ENCODE assay signal across 10 mouse cellular contexts in the genomic region with DNA sequence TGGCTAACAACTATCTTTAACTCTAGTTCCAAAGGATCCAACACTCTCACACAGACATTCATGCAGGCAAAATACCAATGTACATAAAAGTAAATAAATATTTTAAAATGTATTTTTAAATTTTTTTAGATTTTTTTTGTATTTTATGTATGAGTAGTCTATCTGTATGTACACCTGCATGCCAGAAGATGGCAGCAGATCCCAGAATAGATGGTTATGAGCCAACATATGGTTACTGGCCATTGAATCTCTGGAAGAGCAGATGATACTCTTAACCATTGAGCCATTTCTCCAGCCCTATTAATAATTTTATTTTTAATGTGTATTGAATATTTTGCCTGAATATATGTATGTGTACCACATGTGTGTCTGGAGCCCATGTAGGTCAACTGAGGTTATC. TPM values are rescaled to one million over a fixed set of nuclear protein-coding genes. Genes with fewer than 3 reads are reported as not detected.
DNase-seq lines count a peak whose midpoint lies in the region; ATAC-seq and TF ChIP-seq lines count a peak whose summit lies in the region.
"Had no signal": no experiment of that assay in that cellular context is flagged by ENCODE, and none has a peak within 500 bp of the region (broad histone marks: within the 10 kb centered on the region; RNA-seq: fewer than 3 reads in every experiment).

No protein-coding gene starts in this region.

- DNase-seq in heart, adult 8-10 months (ENCODE audit: low spot score) = peak; percentile 40
- no peak for DNase-seq in heart, adult 11 months
- peak; percentile 44 for DNase-seq in thymus, adult 2 months
- DNase-seq in thymus, adult 18-20 months = no peak
- DNase-seq in lung, postnatal 0 days (ENCODE audit: low spot score) = peak; percentile 88
- no peak for DNase-seq in layer of hippocampus, adult 11-12 months (ENCODE audit: low spot score)
- DNase-seq in ovary, postnatal 10 days (ENCODE audit: low spot score) = no peak

- no peak for TF ChIP-seq EP300 in lung, postnatal 0 days (IDR thresholded peaks at IDR 0.05)

- no peak overlapping the region for H3K9ac ChIP-seq in lung, postnatal 0 days (replicated peaks; ENCODE audit: low read depth)
- H3K9ac ChIP-seq: embryonic facial prominence, embryonic 12.5 days; liver, embryonic 15.5 days had no signal

- H3K4me3 ChIP-seq in thymus, adult 2 months (ENCODE audit: control insufficient read depth, insufficient read depth, low read length) = no peak overlapping the region
- H3K4me3 ChIP-seq in lung, postnatal 0 days (ENCODE audit: low read depth, low read length) = no peak overlapping the region
- H3K4me3 ChIP-seq: embryonic facial prominence, embryonic 12.5 days; liver, embryonic 15.5 days had no signal

- H3K27me3 ChIP-seq in thymus, adult 2 months (ENCODE audit: control insufficient read depth, insufficient read depth, low read length) = no peaks in the 10 kb centered on the region
- no peaks in the 10 kb centered on the region for H3K27me3 ChIP-seq in lung, postnatal 0 days (replicated peaks; ENCODE audit: insufficient read depth, low read length)
- H3K27me3 ChIP-seq: embryonic facial prominence, embryonic 12.5 days; liver, embryonic 15.5 days had no signal

- ATAC-seq in common myeloid progenitor, adult 5-6 weeks (replicated peaks; ENCODE audit: low read depth, poor library complexity, severe bottlenecking) = peak; percentile 62; the same call in 1 of the 2 replicates
- ATAC-seq in lung, postnatal 0 days = peak; percentile 30; the same call in 1 of the 2 replicates

- H3K4me1 ChIP-seq in thymus, adult 2 months (replicated peaks; ENCODE audit: control insufficient read depth, insufficient read depth, low read length) = no peaks in the 10 kb centered on the region
- H3K4me1 ChIP-seq in lung, postnatal 0 days (ENCODE audit: insufficient read depth, low read depth, low read length) = no peaks in the 10 kb centered on the region
- H3K4me1 ChIP-seq: embryonic facial prominence, embryonic 12.5 days had no signal

- no peak for TF ChIP-seq POLR2A in thymus, adult 2 months (IDR thresholded peaks at IDR 0.05; ENCODE audit: control insufficient read depth, extremely low read depth, insufficient read depth, low read length, poor library complexity)

- no peaks in the 10 kb centered on the region for H3K36me3 ChIP-seq in thymus, adult 2 months (ENCODE audit: control insufficient read depth, insufficient read depth, low read length)
- no peaks in the 10 kb centered on the region for H3K36me3 ChIP-seq in lung, postnatal 0 days (ENCODE audit: insufficient read depth, low read length)

- TF ChIP-seq CTCF in thymus, adult 2 months (IDR thresholded peaks at IDR 0.05; ENCODE audit: borderline replicate concordance, control insufficient read depth, extremely low read depth, insufficient read depth, low read length, poor library complexity) = no peak
- TF ChIP-seq CTCF in lung, postnatal 0 days (IDR thresholded peaks at IDR 0.05) = peak; percentile 78

- no peak overlapping the region for H3K27ac ChIP-seq in thymus, adult 2 months (ENCODE audit: control insufficient read depth, insufficient read depth, low read length)
- H3K27ac ChIP-seq in lung, postnatal 0 days (ENCODE audit: low read length) = no peak overlapping the region
- H3K27ac ChIP-seq: embryonic facial prominence, embryonic 12.5 days; liver, embryonic 15.5 days had no signal

- no peaks in the 10 kb centered on the region for H3K9me3 ChIP-seq in lung, postnatal 0 days (ENCODE audit: low read length)
- H3K9me3 ChIP-seq: embryonic facial prominence, embryonic 12.5 days; liver, embryonic 15.5 days had no signal

- H3K4me2 ChIP-seq in lung, postnatal 0 days (replicated peaks; ENCODE audit: low read depth, low read length) = no peak overlapping the region
- H3K4me2 ChIP-seq: embryonic facial prominence, embryonic 12.5 days; liver, embryonic 15.5 days had no signal

RNA-seq across cellular contexts. Expression of a gene that starts 8.1 kb away (rescaled TPM):
- 10 to 100 TPM; 17.4 to 20.8 (median 18.7) TPM for total RNA-seq in heart, adult 8-10 months (2022)
- 87.9 and 92.5 TPM in 2 replicates for polyA plus RNA-seq in thymus, adult 2 months (2012; rRNA removed)
- total RNA-seq in common myeloid progenitor, adult 5-6 weeks (2017) = 16.8 and 21.0 TPM in 2 replicates
- polyA plus RNA-seq in lung, postnatal 0 days (2015; fragmentation: Nextera tagmentation; extraction: Ambion mirVana) = 70.4 and 72.7 TPM in 2 replicates

RNA-seq across cellular contexts. Expression of a gene that starts 8.7 kb away (rescaled TPM):
- 1 to 10 TPM in 1 of 4 experiments, under 1 TPM in 3; 0.38 to 1.1 (median 0.93) TPM for total RNA-seq in heart, adult 8-10 months (2022)
- 51.5 and 55.6 TPM in 2 replicates for polyA plus RNA-seq in thymus, adult 2 months (2012; rRNA removed)
- 24.6 and 39.7 TPM in 2 replicates for total RNA-seq in common myeloid progenitor, adult 5-6 weeks (2017)
- 0.99 and 1.4 TPM in 2 replicates for polyA plus RNA-seq in lung, postnatal 0 days (2015; fragmentation: Nextera tagmentation; extraction: Ambion mirVana)

RNA-seq across cellular contexts. Expression of a gene that starts 17.0 kb away (rescaled TPM):
- not detected for total RNA-seq in heart, adult 8-10 months (2022)
- 0.30 and 0.31 TPM in 2 replicates for polyA plus RNA-seq in thymus, adult 2 months (2012; rRNA removed)
- total RNA-seq in common myeloid progenitor, adult 5-6 weeks (2017) = not detected in 2 replicates
- polyA plus RNA-seq in lung, postnatal 0 days (2015; fragmentation: Nextera tagmentation; extraction: Ambion mirVana) = 0.13 and 0.36 TPM in 2 replicates
- polyA plus RNA-seq: liver, embryonic 15.5 days had no signal

RNA-seq across cellular contexts. Expression of a gene that starts 30.1 kb away (rescaled TPM):
- total RNA-seq in heart, adult 8-10 months (2022) = 10 to 100 TPM; 15.3 to 20.6 (median 17.3) TPM
- 18.9 and 23.7 TPM in 2 replicates for polyA plus RNA-seq in thymus, adult 2 months (2012; rRNA removed)
- total RNA-seq in common myeloid progenitor, adult 5-6 weeks (2017) = 1.2 and 3.9 TPM in 2 replicates
- 35.8 and 40.2 TPM in 2 replicates for polyA plus RNA-seq in lung, postnatal 0 days (2015; fragmentation: Nextera tagmentation; extraction: Ambion mirVana)

RNA-seq across cellular contexts. Expression of a gene that starts 38.5 kb away (rescaled TPM):
- total RNA-seq in heart, adult 8-10 months (2022) = 100 to 1,000 TPM; 300 to 347 (median 339) TPM
- polyA plus RNA-seq in thymus, adult 2 months (2012; rRNA removed) = 76.0 and 93.2 TPM in 2 replicates
- total RNA-seq in common myeloid progenitor, adult 5-6 weeks (2017) = 219 and 289 TPM in 2 replicates
- 457 and 467 TPM in 2 replicates for polyA plus RNA-seq in lung, postnatal 0 days (2015; fragmentation: Nextera tagmentation; extraction: Ambion mirVana)

Comparison
In these comparisons a context has a peak if more than half of its experiments do, and no peak if none do; other contexts are left out.
1. DNase-seq: peak in heart, adult 8-10 months (single experiment), thymus, adult 2 months (single experiment) and lung, postnatal 0 days (single experiment); none in heart, adult 11 months (single experiment), thymus, adult 18-20 months (0 of 2), layer of hippocampus, adult 11-12 months (single experiment) and ovary, postnatal 10 days (single experiment).
2. RNA of a gene that starts 8.7 kb away (total RNA-seq): 24.6 to 39.7 TPM in common myeloid progenitor, adult 5-6 weeks; 0.38 to 1.1 TPM in heart, adult 8-10 months; every median in the first group is over 10 times any median in the second.